Mouse (Mus musculus) MEL (cell line): ENCODE measurements around the gene Casc3. TPM values are rescaled to one million over a fixed set of nuclear protein-coding genes. Genes with fewer than 3 reads are reported as not detected.

ENCODE experiments used
- DNase-seq: peaks from one replicate; pipeline ENCODE4 v3.0.0; 2011; ENCODE audit warnings: low read depth, low spot score
- H3K27ac ChIP-seq: 2 replicates; pipeline ENCODE4 v1.5.1; 2012; ENCODE audit warnings: low read depth, mild to moderate bottlenecking, control low read depth, low read length, moderate library complexity; ENCODE audit not compliant: control insufficient read depth
- H3K27me3 ChIP-seq, 2 experiments: fragments of 150-350 bp in 1 of 2; sonication (generic) in 1 of 2; 2 replicates each; pipeline ENCODE4 v1.6.1; 2012; ENCODE audit warnings: low read length in 2 of 2, mild to moderate bottlenecking in 2 of 2, improper control_type of control experiment in 1 of 2, moderate library complexity in 1 of 2; ENCODE audit not compliant: insufficient read depth in 2 of 2, control insufficient read depth in 1 of 2
- H3K36me3 ChIP-seq, 2 experiments: 2 replicates each; pipeline ENCODE4 v1.6.1; 2012 to 2014; ENCODE audit warnings: low read length in 2 of 2, improper control_type of control experiment in 1 of 2, inconsistent platforms in 1 of 2, mild to moderate bottlenecking in 1 of 2; ENCODE audit not compliant: insufficient read depth in 2 of 2, control insufficient read depth in 1 of 2
- H3K4me1 ChIP-seq, 2 experiments: fragments of 150-350 bp in 1 of 2; sonication (generic) in 1 of 2; 2 replicates each; pipeline ENCODE4 v1.6.1; 2012; ENCODE audit warnings: low read length in 2 of 2, improper control_type of control experiment in 1 of 2, mild to moderate bottlenecking in 1 of 2; ENCODE audit not compliant: insufficient read depth in 2 of 2, control insufficient read depth in 1 of 2
- H3K4me3 ChIP-seq, 2 experiments: fragments of 150-350 bp in 1 of 2; sonication (generic) in 1 of 2; 2 replicates each; pipeline ENCODE4 v1.5.1; 2012; ENCODE audit warnings: low read depth in 2 of 2, low read length in 2 of 2, mild to moderate bottlenecking in 2 of 2, moderate library complexity in 2 of 2, control low read depth in 1 of 2, improper control_type of control experiment in 1 of 2; ENCODE audit not compliant: control insufficient read depth in 1 of 2, insufficient read depth in 1 of 2
- H3K79me2 ChIP-seq: 2 replicates; pipeline ENCODE4 v1.6.1; 2012; ENCODE audit warnings: mild to moderate bottlenecking, low read length, moderate library complexity; ENCODE audit not compliant: control insufficient read depth, poor library complexity, insufficient read depth
- H3K9ac ChIP-seq: 2 replicates; pipeline ENCODE4 v1.6.1; 2012; ENCODE audit warnings: low read depth, mild to moderate bottlenecking, control low read depth, low read length, moderate library complexity; ENCODE audit not compliant: control insufficient read depth, poor library complexity, severe bottlenecking
- H3K9me3 ChIP-seq: fragments of 150-350 bp; sonication (generic); replicated peaks from 2 replicates; pipeline ENCODE4 v1.6.1; 2012; ENCODE audit warnings: mild to moderate bottlenecking, low read length, improper control_type of control experiment, moderate library complexity; ENCODE audit not compliant: insufficient read depth
- CHD1 ChIP-seq: IDR thresholded peaks from 2 replicates; pipeline ENCODE4 v1.6.1; 2012; ENCODE audit warnings: low read depth, mild to moderate bottlenecking, inconsistent platforms, low read length, improper control_type of control experiment
- CHD2 ChIP-seq: IDR thresholded peaks from 2 replicates; pipeline ENCODE4 v1.6.1; 2011; ENCODE audit warnings: low read length, improper control_type of control experiment
- CTCF ChIP-seq, 3 experiments: IDR thresholded peaks in 2 of 3; conservative IDR thresholded peaks in 1 of 3; 2 replicates each; pipeline ENCODE4 v1.5.1; 2011 to 2012; ENCODE audit warnings: low read length in 3 of 3, low read depth in 2 of 3, mild to moderate bottlenecking in 2 of 3, improper control_type of control experiment in 1 of 3, inconsistent platforms in 1 of 3, mixed read lengths in 1 of 3, moderate library complexity in 1 of 3; ENCODE audit not compliant: control insufficient read depth in 1 of 3, insufficient read depth in 1 of 3, poor library complexity in 1 of 3, severe bottlenecking in 1 of 3
- E2F4 ChIP-seq: IDR thresholded peaks from 2 replicates; pipeline ENCODE4 v1.6.1; 2011; ENCODE audit warnings: low read depth, low read length, improper control_type of control experiment, borderline replicate concordance
- EP300 ChIP-seq, 2 experiments: IDR thresholded peaks; 2 replicates each; pipeline ENCODE4 v1.6.1; 2011; ENCODE audit warnings: improper control_type of control experiment in 2 of 2, low read length in 2 of 2, low read depth in 1 of 2, mild to moderate bottlenecking in 1 of 2
- GABPA ChIP-seq: IDR thresholded peaks from 2 replicates; pipeline ENCODE4 v1.6.1; 2012; ENCODE audit warnings: low read depth, mild to moderate bottlenecking, inconsistent platforms, low read length, improper control_type of control experiment, moderate library complexity
- GATA1 ChIP-seq: IDR thresholded peaks from 2 replicates; pipeline ENCODE4 v1.6.1; 2011; ENCODE audit warnings: low read depth, low read length, improper control_type of control experiment
- HCFC1 ChIP-seq: IDR thresholded peaks from 2 replicates; pipeline ENCODE4 v1.6.1; 2012; ENCODE audit warnings: low read depth, mild to moderate bottlenecking, inconsistent platforms, low read length, improper control_type of control experiment, moderate library complexity
- JUND ChIP-seq: IDR thresholded peaks from 2 replicates; pipeline ENCODE4 v1.6.1; 2011; ENCODE audit warnings: low read depth, mild to moderate bottlenecking, improper control_type of control experiment, low read length
- KAT2A ChIP-seq: conservative IDR thresholded peaks from 2 replicates; pipeline ENCODE4 v1.6.1; 2012; ENCODE audit warnings: low read depth, low read length, improper control_type of control experiment, inconsistent platforms
- MAX ChIP-seq: IDR thresholded peaks from 2 replicates; pipeline ENCODE4 v1.6.1; 2011; ENCODE audit warnings: low read length, improper control_type of control experiment
- MAZ ChIP-seq: IDR thresholded peaks from 2 replicates; pipeline ENCODE4 v1.6.1; 2012; ENCODE audit warnings: low read depth, mild to moderate bottlenecking, inconsistent platforms, low read length, improper control_type of control experiment
- MEF2A ChIP-seq: IDR thresholded peaks from 2 replicates; pipeline ENCODE4 v1.6.1; 2014; ENCODE audit warnings: low read depth, mild to moderate bottlenecking, inconsistent platforms, low read length, improper control_type of control experiment; ENCODE audit not compliant: poor library complexity, insufficient replicate concordance, severe bottlenecking; ENCODE audit errors: extremely low read depth
- MXI1 ChIP-seq: IDR thresholded peaks from 2 replicates; pipeline ENCODE4 v1.6.1; 2011; ENCODE audit warnings: mild to moderate bottlenecking, low read depth, low read length, improper control_type of control experiment
- MYB ChIP-seq: IDR thresholded peaks from 2 replicates; pipeline ENCODE4 v1.6.1; 2011; ENCODE audit warnings: mild to moderate bottlenecking, low read depth, low read length, improper control_type of control experiment
- NELFE ChIP-seq: IDR thresholded peaks from 2 replicates; pipeline ENCODE4 v1.6.1; 2011; ENCODE audit warnings: low read depth, low read length, improper control_type of control experiment
- NRF1 ChIP-seq: IDR thresholded peaks from 2 replicates; pipeline ENCODE4 v1.6.1; 2014; ENCODE audit warnings: low read depth, mild to moderate bottlenecking, inconsistent platforms, low read length, improper control_type of control experiment, moderate library complexity; ENCODE audit not compliant: poor library complexity, insufficient read depth, severe bottlenecking
- POLR2AphosphoS5 ChIP-seq: IDR thresholded peaks from 2 replicates; pipeline ENCODE4 v1.6.1; 2012; ENCODE audit warnings: low read depth, borderline replicate concordance, mild to moderate bottlenecking, inconsistent platforms, low read length, moderate library complexity, mixed read lengths
- SIN3A ChIP-seq: IDR thresholded peaks from 2 replicates; pipeline ENCODE4 v1.6.1; 2012; ENCODE audit warnings: low read length, improper control_type of control experiment, inconsistent platforms
- SMC3 ChIP-seq: IDR thresholded peaks from 2 replicates; pipeline ENCODE4 v1.6.1; 2011; ENCODE audit warnings: low read depth, low read length, improper control_type of control experiment
- TAL1 ChIP-seq: IDR thresholded peaks from 2 replicates; pipeline ENCODE4 v1.6.1; 2012; ENCODE audit warnings: mild to moderate bottlenecking, inconsistent platforms, low read length, moderate library complexity, mixed read lengths
- TCF12 ChIP-seq: IDR thresholded peaks from 2 replicates; pipeline ENCODE4 v1.6.1; 2014; ENCODE audit warnings: low read depth, mild to moderate bottlenecking, inconsistent platforms, low read length, improper control_type of control experiment, moderate library complexity
- UBTF ChIP-seq: IDR thresholded peaks from 2 replicates; pipeline ENCODE4 v1.6.1; 2012; ENCODE audit warnings: low read depth, mild to moderate bottlenecking, inconsistent platforms, low read length, improper control_type of control experiment, moderate library complexity, borderline replicate concordance; ENCODE audit not compliant: insufficient read depth
- USF1 ChIP-seq: IDR thresholded peaks from 2 replicates; pipeline ENCODE4 v1.6.1; 2014; ENCODE audit warnings: low read depth, mild to moderate bottlenecking, inconsistent platforms, low read length, improper control_type of control experiment, moderate library complexity
- USF2 ChIP-seq, 2 experiments: IDR thresholded peaks; 2 replicates each; pipeline ENCODE4 v1.6.1; 2011 to 2012; ENCODE audit warnings: improper control_type of control experiment in 2 of 2, low read length in 2 of 2, borderline replicate concordance in 1 of 2, inconsistent platforms in 1 of 2, low read depth in 1 of 2, mild to moderate bottlenecking in 1 of 2; ENCODE audit not compliant: insufficient read depth in 1 of 2
- ZC3H11A ChIP-seq: IDR thresholded peaks from 2 replicates; pipeline ENCODE4 v1.6.1; 2012; ENCODE audit warnings: low read depth, mild to moderate bottlenecking, inconsistent platforms, low read length, improper control_type of control experiment
- ZKSCAN1 ChIP-seq: IDR thresholded peaks from 2 replicates; pipeline ENCODE4 v1.6.1; 2012; ENCODE audit warnings: low read depth, mild to moderate bottlenecking, inconsistent platforms, low read length, improper control_type of control experiment, moderate library complexity
- ZMIZ1 ChIP-seq: IDR thresholded peaks from 2 replicates; pipeline ENCODE4 v1.6.1; 2012; ENCODE audit warnings: low read depth, mild to moderate bottlenecking, inconsistent platforms, low read length, improper control_type of control experiment, moderate library complexity
- ZNF384 ChIP-seq: IDR thresholded peaks from 2 replicates; pipeline ENCODE4 v1.6.1; 2012; ENCODE audit warnings: low read depth, mild to moderate bottlenecking, inconsistent platforms, low read length, improper control_type of control experiment
- polyA plus RNA-seq, 2 experiments: library from polyadenylated mRNA; stranded (reverse) in 1 of 2; unstranded in 1 of 2; fragments of >175 nt in 1 of 2; fragments of >200 nt in 1 of 2; gene quantifications; 2 replicates each; pipeline versions ENCODE4 v1.2.1 to v1.2.4; 2012; ENCODE audit warnings: low replicate concordance in 2 of 2, low read depth in 1 of 2; ENCODE audit not compliant: insufficient read length in 2 of 2, insufficient read depth in 1 of 2, missing spikeins in 1 of 2
- total RNA-seq: library from RNA; depleted of rRNA; stranded (reverse); fragments of 300-350 nt; gene quantifications from 2 replicates; pipeline ENCODE4 v1.2.3, GENCODE M21; 2012

Casc3 gene
- total and polyA plus RNA-seq, 3 experiments, result 18.2 to 61.0 (median 58.6) TPM

DNA sequence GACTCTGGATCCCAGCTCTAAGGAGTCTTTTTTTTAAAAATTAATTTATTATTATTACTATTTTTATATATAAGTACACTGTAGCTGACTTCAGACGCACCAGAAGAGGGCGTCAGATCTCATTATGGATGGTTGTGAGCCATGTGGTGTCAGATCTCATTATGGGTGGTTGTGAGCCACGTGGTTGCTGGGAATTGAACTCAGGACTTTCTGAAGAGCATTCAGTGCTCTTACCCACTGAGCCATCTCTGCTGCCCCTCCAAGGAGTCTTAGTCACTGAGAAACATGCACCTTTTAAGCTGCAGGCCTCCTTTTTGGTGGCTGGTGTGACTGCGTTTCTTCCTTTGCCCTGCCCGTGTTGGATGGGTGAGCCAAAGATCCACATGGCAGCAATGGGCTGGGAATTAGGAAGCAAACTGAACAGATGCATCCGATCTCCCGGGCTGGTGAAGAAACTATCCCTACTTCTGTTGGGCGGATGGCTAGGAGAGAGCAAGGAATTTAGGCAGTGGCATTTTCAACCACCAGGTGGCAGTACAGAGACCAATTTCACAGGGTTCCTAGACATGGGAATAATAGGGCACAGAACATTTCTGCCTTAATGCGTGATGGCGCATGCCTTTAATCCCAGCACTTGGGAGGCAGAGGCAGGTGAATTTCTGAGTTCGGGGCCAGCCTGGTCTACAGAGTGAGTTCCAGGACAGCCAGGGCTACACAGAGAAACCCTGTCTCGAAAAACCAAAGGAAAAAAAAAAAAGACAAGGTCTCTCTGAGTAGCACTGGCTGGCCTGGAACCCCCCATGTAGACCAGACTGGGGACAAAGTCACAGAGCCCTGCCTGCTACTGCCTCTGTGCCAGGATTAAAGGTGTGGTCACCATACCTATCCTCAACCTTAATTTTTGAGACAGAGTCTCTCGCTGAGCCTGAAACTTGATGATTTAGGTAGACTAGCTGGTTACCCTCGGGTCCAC is 54.3 kb downstream of the Casc3 start (continued):
- no peak for TF ChIP-seq GATA1
- no peak for TF ChIP-seq ZMIZ1
- TF ChIP-seq ZKSCAN1, result no peak
- TF ChIP-seq ZC3H11A, result peak; percentile 66; the same call in 1 of the 2 replicates

GRCm38 (mm10) chr11:98863028-98863750 is 58.5 kb downstream of the Casc3 start, which contains the start of gene Wipf2:
Gene Wipf2, plus strand, starts transcription at chr11:98863638.
- peak within 1 kb of the TSS; percentile 79 for H3K9ac ChIP-seq
- peaks cover 12% of the 10 kb centered on the region for H3K79me2 ChIP-seq
- TF ChIP-seq ZNF384 (peak; percentile 45; the same call in 1 of the 2 replicates), CHD2 (peak; percentile 24; the same call in 1 of the 2 replicates), USF1 (peak; percentile 87), CHD1 (no peak), NELFE (peak; percentile 93), UBTF (no peak), CTCF (IDR thresholded peaks at IDR 0.05 in 2 of 3, conservative IDR thresholded peaks at IDR 0.05 in 1 of 3; ENCODE audit: control insufficient read depth in 1 of 3, insufficient read depth in 1 of 3, low read depth in 2 of 3, low read length in 3 of 3, poor library complexity in 1 of 3, severe bottlenecking in 1 of 3) (peak in 2 of 3 experiments; percentile 41 to 63; a peak in 4 of 6 replicates), TAL1 (no peak), ZC3H11A (peak; percentile 48), POLR2AphosphoS5 (no peak), SIN3A (peak; percentile 95), SMC3 (peak; percentile 17; the same call in 1 of the 2 replicates), E2F4 (peak; percentile 57; the same call in 1 of the 2 replicates), KAT2A (peak; percentile 67; the same call in 1 of the 2 replicates), JUND (no peak), MXI1 (peak; percentile 96), MEF2A (0 out of 2 replicates have a peak, but pooled peaks have one; percentile 59), NRF1 (peak; percentile 94), MAX (peak; percentile 96), MYB (0 out of 2 replicates have a peak, but pooled peaks have one; percentile 24), GABPA (peak; percentile 42; the same call in 1 of the 2 replicates), USF2 (IDR thresholded peaks at IDR 0.05; ENCODE audit: borderline replicate concordance in 1 of 2, insufficient read depth in 1 of 2, low read depth in 1 of 2, low read length in 2 of 2) (0 out of 4 replicates have a peak, but pooled peaks of 1 of the 2 experiments have one; percentile 29), TCF12 (peak; percentile 77), MAZ (peak; percentile 94; the same call in 1 of the 2 replicates), HCFC1 (peak; percentile 91), EP300 (IDR thresholded peaks at IDR 0.05; ENCODE audit: low read depth in 1 of 2, low read length in 2 of 2) (peak in 1 of 2 experiments; percentile 44; a peak in 2 of 4 replicates), ZKSCAN1 (no peak), ZMIZ1 (peak; percentile 91)

More at GRCm38 (mm10) chr11:98863028-98863750, 58.5 kb downstream of the Casc3 start, which contains the start of gene Wipf2:
- peaks cover 7 to 16% of the 10 kb centered on the region in 2 experiments for H3K4me1 ChIP-seq
- DNase-seq, result peak; percentile 99
- H3K9me3 ChIP-seq, result no peaks in the 10 kb centered on the region
- H3K27ac ChIP-seq, result peak within 1 kb of the TSS; percentile 80
- peaks cover 3 to 11% of the 10 kb centered on the region in 2 experiments for H3K36me3 ChIP-seq
- H3K4me3 ChIP-seq, result peak within 1 kb of the TSS; percentile 92 to 95
- H3K27me3 ChIP-seq, result no peaks in the 10 kb centered on the region
